Comparison of ENCODE assay signal across 22 mouse cellular contexts in the genomic region with DNA sequence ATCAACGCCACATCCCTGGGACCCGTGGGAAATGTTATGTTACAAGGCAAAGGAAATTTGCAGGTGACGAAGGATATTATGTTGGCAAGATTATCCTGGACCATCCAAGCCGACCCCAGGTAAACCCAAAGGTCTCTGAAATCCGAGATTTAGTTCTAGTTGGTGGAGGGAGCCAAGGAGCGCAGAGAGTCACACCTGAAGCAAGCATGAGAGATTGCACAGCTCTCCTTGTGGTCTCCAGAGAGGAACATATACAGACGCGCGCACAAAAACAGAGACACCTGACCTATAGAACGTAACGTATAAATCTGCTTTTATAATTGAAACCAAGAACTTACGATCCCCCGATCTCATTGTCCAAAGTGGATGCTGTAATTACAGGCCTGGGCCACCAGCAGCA. TPM values are rescaled to one million over a fixed set of nuclear protein-coding genes. Genes with fewer than 3 reads are reported as not detected.
"Had no signal": no experiment of that assay in that cellular context is flagged by ENCODE, and none has a peak within 500 bp of the region (broad histone marks: within the 10 kb centered on the region; RNA-seq: fewer than 3 reads in every experiment).

No protein-coding gene starts in this region.

- H3K36me3 ChIP-seq: stomach, embryonic 15.5 days had no signal

- H3K4me2 ChIP-seq: neural tube, embryonic 13.5 days; neural tube, embryonic 15.5 days; stomach, embryonic 15.5 days had no signal

- H3K4me3 ChIP-seq: neural tube, embryonic 13.5 days; neural tube, embryonic 15.5 days; stomach, embryonic 15.5 days had no signal

- H3K9ac ChIP-seq: neural tube, embryonic 13.5 days; neural tube, embryonic 15.5 days; stomach, embryonic 15.5 days had no signal

- H3K27ac ChIP-seq: neural tube, embryonic 15.5 days; stomach, embryonic 15.5 days; stomach, postnatal 0 days had no signal

- H3K27me3 ChIP-seq: neural tube, embryonic 13.5 days; neural tube, embryonic 15.5 days; stomach, embryonic 15.5 days had no signal

- DNase-seq: retina, postnatal 1 day; right cerebral cortex, adult 18-20 months; right cerebral cortex, postnatal 14 days; right cerebral cortex, postnatal 25 days; right cerebral cortex, postnatal 4 days; spleen, adult 18-20 months; thymus, adult 18-20 months; thymus, adult 2 months; thymus, postnatal 14 days; thymus, postnatal 25 days; thymus, postnatal 36 days; thymus, postnatal 4 days had no signal

- H3K9me3 ChIP-seq: neural tube, embryonic 13.5 days; neural tube, embryonic 15.5 days; stomach, embryonic 15.5 days had no signal

RNA-seq across cellular contexts. Expression of a gene that starts 32.0 kb away (rescaled TPM):
- total RNA-seq: neutrophil, adult 5-6 weeks had no signal

RNA-seq across cellular contexts. Expression of a gene that starts 51.4 kb away (rescaled TPM):
- total RNA-seq: neutrophil, adult 5-6 weeks had no signal
- polyA plus RNA-seq: neural tube, embryonic 13.5 days; small intestine, adult 2 months; spleen, adult 2 months; testis, adult 2 months; thymus, adult 2 months; thymus, postnatal 0 days; urinary bladder, adult 2 months had no signal
